Comparison of ENCODE assay signal across 25 mouse cellular contexts in genomic region chr3:107765979-107766378, GRCm38 (mm10). TPM values are rescaled to one million over a fixed set of nuclear protein-coding genes. Genes with fewer than 3 reads are reported as not detected.
DNase-seq lines count a peak whose midpoint lies in the region; ATAC-seq and TF ChIP-seq lines count a peak whose summit lies in the region.
"Had no signal": no experiment of that assay in that cellular context is flagged by ENCODE, and none has a peak within 500 bp of the region (broad histone marks: within the 10 kb centered on the region; RNA-seq: fewer than 3 reads in every experiment).

No protein-coding gene starts in this region.

- TF ChIP-seq EP300 in liver, postnatal 0 days (IDR thresholded peaks at IDR 0.05; ENCODE audit: low read depth): no peak

- peaks cover 3% of the 10 kb centered on the region; the same call in 1 of the 2 replicates for H3K27me3 ChIP-seq in intestine, embryonic 16.5 days (replicated peaks; ENCODE audit: control insufficient read depth, insufficient read depth, low read length)
- H3K27me3 ChIP-seq in intestine, postnatal 0 days (replicated peaks; ENCODE audit: control insufficient read depth, insufficient read depth, low read length): peaks cover 32% of the 10 kb centered on the region
- no peaks in the 10 kb centered on the region for H3K27me3 ChIP-seq in liver, adult 2 months (ENCODE audit: control insufficient read depth, insufficient read depth, low read length)
- 0 out of 2 replicates have a peak, but pooled peaks cover 2% of the 10 kb centered on the region for H3K27me3 ChIP-seq in liver, postnatal 0 days (ENCODE audit: insufficient read depth, low read length)
- H3K27me3 ChIP-seq: embryonic facial prominence, embryonic 13.5 days; forebrain, embryonic 15.5 days; hindbrain, embryonic 15.5 days had no signal

- no peaks in the 10 kb centered on the region for H3K36me3 ChIP-seq in intestine, embryonic 16.5 days (ENCODE audit: control insufficient read depth, insufficient read depth, low read length)
- no peaks in the 10 kb centered on the region for H3K36me3 ChIP-seq in intestine, postnatal 0 days (ENCODE audit: control insufficient read depth, insufficient read depth)
- no peaks in the 10 kb centered on the region for H3K36me3 ChIP-seq in liver, adult 2 months (ENCODE audit: control insufficient read depth, insufficient read depth, low read length)
- H3K36me3 ChIP-seq in liver, postnatal 0 days (replicated peaks; ENCODE audit: insufficient read depth, low read length): no peaks in the 10 kb centered on the region
- H3K36me3 ChIP-seq: embryonic facial prominence, embryonic 10.5 days; embryonic facial prominence, embryonic 13.5 days; forebrain, embryonic 12.5 days; forebrain, embryonic 15.5 days; hindbrain, embryonic 12.5 days; hindbrain, embryonic 15.5 days had no signal

- peak; percentile 85 for DNase-seq in liver, adult 2 months (ENCODE audit: extremely low read depth, low read depth, low spot score)
- DNase-seq in liver: no peak
- no peak for DNase-seq in liver, postnatal 0 days
- DNase-seq in neural tube, embryonic 10.5 days (ENCODE audit: extremely low spot score, low spot score): no peak
- DNase-seq: adrenal gland, adult 2 months; adrenal gland, postnatal 36 days; cerebellum, adult 11 months; cerebellum, adult 2 months; cerebellum, postnatal 10 days; cerebellum, postnatal 36 days; embryo, embryonic 11 days; gastrocnemius, postnatal 14 days; heart, adult 11 months had no signal

- no peaks in the 10 kb centered on the region for H3K79me2 ChIP-seq in liver, adult 2 months (ENCODE audit: control insufficient read depth, insufficient read depth, low read length)

- H3K4me1 ChIP-seq in intestine, embryonic 16.5 days (ENCODE audit: control insufficient read depth, insufficient read depth, low read length): peaks cover 26% of the 10 kb centered on the region
- peaks cover 19% of the 10 kb centered on the region for H3K4me1 ChIP-seq in intestine, postnatal 0 days (replicated peaks; ENCODE audit: control insufficient read depth, insufficient read depth, low read length)
- peaks cover 23% of the 10 kb centered on the region for H3K4me1 ChIP-seq in liver, adult 2 months (ENCODE audit: control insufficient read depth, insufficient read depth, low read length)
- H3K4me1 ChIP-seq in brown adipose tissue, adult 24 weeks (ENCODE audit: control insufficient read depth, insufficient read depth, insufficient read length, low read length): peaks cover 37% of the 10 kb centered on the region
- peaks cover 33% of the 10 kb centered on the region for H3K4me1 ChIP-seq in liver, postnatal 0 days (ENCODE audit: insufficient read depth)
- H3K4me1 ChIP-seq: forebrain, embryonic 12.5 days; forebrain, embryonic 15.5 days; hindbrain, embryonic 12.5 days; hindbrain, embryonic 15.5 days had no signal

- ATAC-seq in intestine, embryonic 16.5 days: peak; percentile 61; the same call in 1 of the 2 replicates
- ATAC-seq in intestine, postnatal 0 days: no peak
- ATAC-seq in liver, postnatal 0 days: peak; percentile 80
- ATAC-seq: CD4-positive, CD25-positive, alpha-beta regulatory T cell, adult 4 months; forebrain, embryonic 15.5 days had no signal

- no peak overlapping the region for H3K9ac ChIP-seq in intestine, embryonic 16.5 days (ENCODE audit: low read depth, low read length)
- H3K9ac ChIP-seq in intestine, postnatal 0 days (ENCODE audit: low read depth, low read length): no peak overlapping the region
- H3K9ac ChIP-seq in liver, adult 2 months (ENCODE audit: low read depth, low read length): no peak overlapping the region
- H3K9ac ChIP-seq in liver, postnatal 0 days (replicated peaks): no peak overlapping the region
- H3K9ac ChIP-seq: embryonic facial prominence, embryonic 13.5 days; forebrain, embryonic 12.5 days; forebrain, embryonic 15.5 days; hindbrain, embryonic 12.5 days; hindbrain, embryonic 15.5 days had no signal

- TF ChIP-seq CTCF in intestine, postnatal 0 days (IDR thresholded peaks at IDR 0.05; ENCODE audit: low read depth): no peak
- TF ChIP-seq CTCF in liver, adult 2 months (IDR thresholded peaks at IDR 0.05; ENCODE audit: low read depth, low read length): no peak
- no peak for TF ChIP-seq CTCF in liver, postnatal 0 days (IDR thresholded peaks at IDR 0.05; ENCODE audit: low read depth)

- H3K4me2 ChIP-seq in intestine, embryonic 16.5 days (ENCODE audit: low read depth, low read length): no peak overlapping the region
- no peak overlapping the region for H3K4me2 ChIP-seq in intestine, postnatal 0 days (replicated peaks; ENCODE audit: low read depth)
- H3K4me2 ChIP-seq in liver, postnatal 0 days (ENCODE audit: low read depth, low read length): no peak overlapping the region
- H3K4me2 ChIP-seq: embryonic facial prominence, embryonic 13.5 days; forebrain, embryonic 12.5 days; forebrain, embryonic 15.5 days; heart, embryonic 11.5 days; hindbrain, embryonic 12.5 days; hindbrain, embryonic 15.5 days had no signal

- H3K4me3 ChIP-seq in intestine, embryonic 16.5 days (ENCODE audit: low read length): no peak overlapping the region
- no peak overlapping the region for H3K4me3 ChIP-seq in intestine, postnatal 0 days (ENCODE audit: low read depth, low read length)
- H3K4me3 ChIP-seq in liver, adult 2 months (ENCODE audit: insufficient read depth, low read depth, low read length): no peak overlapping the region
- H3K4me3 ChIP-seq in brown adipose tissue, adult 24 weeks (ENCODE audit: insufficient read depth, low read depth, low read length): no peak overlapping the region
- H3K4me3 ChIP-seq in liver, postnatal 0 days (ENCODE audit: low read depth, low read length): no peak overlapping the region
- H3K4me3 ChIP-seq: embryonic facial prominence, embryonic 10.5 days; embryonic facial prominence, embryonic 13.5 days; erythroblast, embryonic 14.5 days; forebrain, embryonic 12.5 days; forebrain, embryonic 15.5 days; hindbrain, embryonic 12.5 days; hindbrain, embryonic 15.5 days had no signal

- TF ChIP-seq POLR2A in liver, adult 2 months (IDR thresholded peaks at IDR 0.05; ENCODE audit: extremely low read depth, insufficient read depth, low read length): no peak

- 77% methylated on average over 2 of the region's 2 CpGs for WGBS in intestine, embryonic 16.5 days
- WGBS in intestine, postnatal 0 days: 57% methylated on average over 2 of the region's 2 CpGs
- 21% methylated on average over 2 of the region's 2 CpGs for WGBS in liver, adult 2 months
- WGBS in liver, postnatal 0 days (ENCODE audit: insufficient replicate concordance): 49% methylated on average over 2 of the region's 2 CpGs

- no peak overlapping the region for H3K27ac ChIP-seq in intestine, embryonic 16.5 days (ENCODE audit: low read length)
- no peak overlapping the region for H3K27ac ChIP-seq in intestine, postnatal 0 days (ENCODE audit: low read depth, low read length)
- H3K27ac ChIP-seq in liver, adult 2 months (replicated peaks; ENCODE audit: insufficient read depth, low read depth, low read length): no peak overlapping the region
- H3K27ac ChIP-seq in brown adipose tissue, adult 24 weeks (replicated peaks; ENCODE audit: low read depth, low read length): 0 out of 2 replicates have a peak overlapping the region, but pooled peaks have one; percentile 3
- no peak overlapping the region for H3K27ac ChIP-seq in liver, postnatal 0 days (ENCODE audit: low read depth)
- H3K27ac ChIP-seq: embryonic facial prominence, embryonic 10.5 days; embryonic facial prominence, embryonic 13.5 days; forebrain, embryonic 12.5 days; forebrain, embryonic 15.5 days; hindbrain, embryonic 12.5 days; hindbrain, embryonic 15.5 days had no signal

- H3K9me3 ChIP-seq in intestine, embryonic 16.5 days (ENCODE audit: control insufficient read depth, low read length): no peaks in the 10 kb centered on the region
- H3K9me3 ChIP-seq in intestine, postnatal 0 days (ENCODE audit: control insufficient read depth): no peaks in the 10 kb centered on the region
- H3K9me3 ChIP-seq in liver, postnatal 0 days (ENCODE audit: low read length): no peaks in the 10 kb centered on the region
- H3K9me3 ChIP-seq: embryonic facial prominence, embryonic 10.5 days; embryonic facial prominence, embryonic 13.5 days; forebrain, embryonic 12.5 days; forebrain, embryonic 15.5 days; hindbrain, embryonic 12.5 days; hindbrain, embryonic 15.5 days had no signal

RNA-seq across cellular contexts. Expression of gene Csf1, which starts 5.7 kb away (rescaled TPM):
- polyA plus RNA-seq in intestine, embryonic 16.5 days (2015; fragmentation: Nextera tagmentation; extraction: Ambion mirVana): 11.8 and 13.9 TPM in 2 replicates
- 8.6 and 9.2 TPM in 2 replicates for polyA plus RNA-seq in intestine, postnatal 0 days (2015; fragmentation: Nextera tagmentation; extraction: Ambion mirVana)
- total RNA-seq in liver, adult 2 months (2014; rRNA removed): 3.0 and 3.3 TPM in 2 replicates
- polyA plus RNA-seq in liver, adult 2 months (2012; rRNA removed): 4.6 and 6.6 TPM in 2 replicates
- 5.6 and 14.8 TPM in 2 replicates for polyA plus RNA-seq in brown adipose tissue, adult 24 weeks (2012; ENCODE audit: insufficient read depth, insufficient read length, missing spikeins)
- polyA plus RNA-seq in liver, postnatal 0 days (2015; fragmentation: Nextera tagmentation; extraction: Ambion mirVana): 6.6 and 7.2 TPM in 2 replicates
